Mouse (Mus musculus): ENCODE measurements around the gene Scnm1. TPM values are rescaled to one million over a fixed set of nuclear protein-coding genes. Genes with fewer than 3 reads are reported as not detected.
A peak's percentile ranks its signal among the peaks of the same experiment; 100 is the strongest.
"Not testable (repeated sequence)": the region's sequence is repeated elsewhere in the genome, so short reads cannot be mapped to it uniquely, and the experiment has no call there.

Gene Scnm1
- polyA plus RNA-seq, 1 experiment, result 130 TPM

DNA sequence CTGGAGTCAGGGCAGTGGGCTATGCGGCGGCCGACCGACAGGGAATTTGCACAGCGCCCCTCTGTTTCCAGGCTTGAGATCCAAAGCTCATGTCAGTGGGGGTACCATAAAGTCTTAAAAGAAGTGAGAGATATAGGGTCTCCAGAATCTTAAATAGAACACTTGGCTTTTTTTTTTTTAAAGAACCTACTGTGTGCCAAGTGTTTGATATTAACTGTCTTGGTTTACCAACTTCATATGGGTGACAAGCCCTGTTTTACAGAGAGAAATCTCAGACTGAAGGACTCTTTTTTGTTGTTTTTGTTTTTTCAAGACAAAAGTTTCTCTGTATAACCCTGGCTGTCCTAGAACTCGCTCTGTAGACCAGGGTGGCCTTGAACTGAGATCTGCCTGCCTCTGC lies 7.0 kb upstream of the Scnm1 start:
- TF ChIP-seq POLR2A (IDR thresholded peaks at IDR 0.05; ENCODE audit: borderline replicate concordance, control insufficient read depth, low read depth, low read length) (no peak), CTCF (IDR thresholded peaks at IDR 0.05; ENCODE audit: control insufficient read depth, insufficient read depth, low read length) (no peak)
- Histone ChIP-seq H3K27ac (ENCODE audit: control insufficient read depth, insufficient read depth, low read depth, low read length, poor library complexity) (peak overlapping the region; percentile 96), H3K4me1 (ENCODE audit: control insufficient read depth, insufficient read depth, low read length) (peaks cover 3% of the 10 kb centered on the region), H3K4me3 (replicated peaks; ENCODE audit: control insufficient read depth, low read depth, low read length) (peak overlapping the region; percentile 81)
- 88% methylated on average over 6 of the region's 6 CpGs for WGBS

DNA sequence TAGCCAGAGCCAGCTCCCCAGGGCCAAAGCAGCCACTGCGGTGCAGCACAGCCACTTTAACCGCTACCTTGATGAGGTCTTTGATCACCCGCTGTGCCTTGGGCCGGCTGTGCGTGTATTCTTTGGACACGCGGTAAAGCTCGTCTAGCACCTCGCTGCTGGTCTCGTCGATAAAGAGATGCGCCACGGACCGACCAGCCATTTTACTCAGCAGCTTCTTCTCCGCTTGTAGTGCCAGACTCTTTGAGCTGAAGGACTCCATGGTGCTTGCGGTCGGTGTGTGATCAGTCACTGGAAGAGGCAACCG lies 6.4 kb upstream of the Scnm1 start:
- WGBS, result 78% methylated on average over 18 of the region's 18 CpGs
- TF ChIP-seq CTCF (IDR thresholded peaks at IDR 0.05; ENCODE audit: control insufficient read depth, insufficient read depth, low read length) (no peak), POLR2A (IDR thresholded peaks at IDR 0.05; ENCODE audit: borderline replicate concordance, control insufficient read depth, low read depth, low read length) (0 out of 2 replicates have a peak, but pooled peaks have one; percentile 12)
- H3K27ac ChIP-seq (ENCODE audit: control insufficient read depth, insufficient read depth, low read depth, low read length, poor library complexity), result peak overlapping the region; percentile 74

GRCm38 (mm10) chr3:95139586-95140288 lies 5.9 kb upstream of the Scnm1 start:
- TF ChIP-seq POLR2A (IDR thresholded peaks at IDR 0.05; ENCODE audit: borderline replicate concordance, control insufficient read depth, low read depth, low read length) (no peak), CTCF (IDR thresholded peaks at IDR 0.05; ENCODE audit: control insufficient read depth, insufficient read depth, low read length) (no peak)
- Histone ChIP-seq H3K4me1 (ENCODE audit: control insufficient read depth, insufficient read depth, low read length) (peaks cover 3% of the 10 kb centered on the region), H3K4me3 (replicated peaks; ENCODE audit: control insufficient read depth, low read depth, low read length) (peak overlapping the region; percentile 63), H3K27ac (ENCODE audit: control insufficient read depth, insufficient read depth, low read depth, low read length, poor library complexity) (peak overlapping the region; percentile 74; the same call in 1 of the 2 replicates)
- WGBS, result 53% methylated on average over 25 of the region's 25 CpGs

More for the DNA sequence above, 6.4 kb upstream of the Scnm1 start:
- H3K4me3 ChIP-seq (replicated peaks; ENCODE audit: control insufficient read depth, low read depth, low read length), result peak overlapping the region; percentile 63
- H3K4me1 ChIP-seq (ENCODE audit: control insufficient read depth, insufficient read depth, low read length), result peaks cover 3% of the 10 kb centered on the region

GRCm38 (mm10) chr3:95136336-95136735 lies 2.5 kb upstream of the Scnm1 start:
- Histone ChIP-seq H3K4me1 (ENCODE audit: control insufficient read depth, insufficient read depth, low read length) (peaks cover 5% of the 10 kb centered on the region), H3K4me3 (replicated peaks; ENCODE audit: control insufficient read depth, low read depth, low read length) (no peak overlapping the region), H3K27ac (ENCODE audit: control insufficient read depth, insufficient read depth, low read depth, low read length, poor library complexity) (peak overlapping the region; percentile 73; the same call in 1 of the 2 replicates)
- TF ChIP-seq POLR2A (IDR thresholded peaks at IDR 0.05; ENCODE audit: borderline replicate concordance, control insufficient read depth, low read depth, low read length) (no peak), CTCF (IDR thresholded peaks at IDR 0.05; ENCODE audit: control insufficient read depth, insufficient read depth, low read length) (no peak)
- 11% methylated on average over 3 of the region's 3 CpGs for WGBS

DNA sequence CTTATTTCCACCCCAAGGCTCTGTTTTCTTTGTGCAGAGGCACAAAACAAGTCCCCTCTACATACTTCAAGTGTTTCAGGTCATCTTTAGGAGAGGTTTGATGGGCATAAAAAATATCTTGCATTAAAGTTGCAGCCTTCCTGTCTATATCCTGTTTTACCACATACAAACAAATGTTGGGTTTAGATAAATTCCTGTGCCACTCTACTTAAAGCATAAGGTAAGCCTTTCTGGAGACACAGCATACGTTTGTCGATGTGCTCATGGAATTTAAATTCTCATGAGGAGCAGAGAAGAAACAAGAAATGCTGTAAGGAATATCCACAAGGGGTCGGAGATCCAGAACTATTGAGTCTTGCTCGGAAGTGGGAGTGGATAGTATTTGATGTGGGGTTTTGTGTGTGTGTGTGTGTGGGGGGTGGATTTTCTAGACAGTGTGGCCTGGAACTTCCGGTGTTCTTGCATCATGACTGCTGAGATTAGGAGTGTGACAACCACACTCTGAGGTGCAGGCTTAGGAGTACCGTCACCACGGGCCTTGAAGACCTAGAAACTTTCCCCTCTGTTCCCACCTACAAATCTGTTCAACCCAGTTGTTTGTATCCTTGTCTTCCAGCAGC lies 1.7 kb upstream of the Scnm1 start:
- Histone ChIP-seq H3K4me1 (ENCODE audit: control insufficient read depth, insufficient read depth, low read length) (peaks cover 4% of the 10 kb centered on the region), H3K4me3 (replicated peaks; ENCODE audit: control insufficient read depth, low read depth, low read length) (peak overlapping the region; percentile 44), H3K27ac (ENCODE audit: control insufficient read depth, insufficient read depth, low read depth, low read length, poor library complexity) (peak overlapping the region; percentile 73; the same call in 1 of the 2 replicates)
- no peak for TF ChIP-seq POLR2A (IDR thresholded peaks at IDR 0.05; ENCODE audit: borderline replicate concordance, control insufficient read depth, low read depth, low read length)
- no peak for TF ChIP-seq CTCF (IDR thresholded peaks at IDR 0.05; ENCODE audit: control insufficient read depth, insufficient read depth, low read length)
- 6% methylated on average over 7 of the region's 7 CpGs for WGBS

DNA sequence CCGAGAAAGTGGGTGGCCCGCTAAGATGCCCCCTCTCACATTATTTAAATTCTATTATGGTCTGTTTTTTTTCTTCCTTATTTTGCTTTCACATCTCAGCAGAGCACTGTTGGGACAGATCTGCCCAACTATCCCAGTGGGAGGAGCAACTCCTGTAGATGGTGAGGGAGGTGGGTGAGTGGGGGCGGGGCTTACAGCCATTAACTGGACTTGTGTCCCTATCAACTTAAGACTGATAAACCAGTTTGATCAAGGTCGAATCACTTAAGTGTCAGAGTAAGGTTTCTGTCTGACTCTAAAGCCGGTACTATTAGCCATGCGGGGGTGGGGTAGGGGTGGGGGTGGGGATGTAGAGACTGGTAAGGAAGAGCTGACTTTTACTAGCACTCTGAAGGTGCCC lies 1.2 kb upstream of the Scnm1 start:
- TF ChIP-seq CTCF (IDR thresholded peaks at IDR 0.05; ENCODE audit: control insufficient read depth, insufficient read depth, low read length) (no peak), POLR2A (IDR thresholded peaks at IDR 0.05; ENCODE audit: borderline replicate concordance, control insufficient read depth, low read depth, low read length) (no peak)
- Histone ChIP-seq H3K27ac (ENCODE audit: control insufficient read depth, insufficient read depth, low read depth, low read length, poor library complexity) (peak overlapping the region; percentile 49; the same call in 1 of the 2 replicates), H3K4me1 (ENCODE audit: control insufficient read depth, insufficient read depth, low read length) (peaks cover 4% of the 10 kb centered on the region), H3K4me3 (replicated peaks; ENCODE audit: control insufficient read depth, low read depth, low read length) (peak overlapping the region; percentile 36)
- 0% methylated on average over 6 of the region's 6 CpGs for WGBS

DNA sequence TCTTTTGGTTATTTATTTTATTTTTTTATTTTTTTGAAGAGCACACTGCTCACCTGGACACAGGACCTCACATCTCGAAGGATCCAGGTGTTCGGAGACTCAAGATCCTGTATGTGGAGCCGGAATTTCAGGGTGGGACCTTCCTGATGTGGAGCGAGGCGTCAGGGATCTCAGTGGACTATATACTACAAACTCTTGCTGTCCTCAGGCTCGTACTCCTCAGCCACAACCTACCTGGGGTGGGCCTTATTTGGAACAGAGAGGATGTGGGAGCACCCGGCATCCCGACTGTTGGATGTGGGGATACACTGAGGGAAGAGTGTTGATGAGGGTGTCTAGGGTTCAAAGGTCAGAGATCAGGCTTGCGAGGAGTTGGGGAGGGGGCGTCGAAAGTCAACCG lies 322 bp upstream of the Scnm1 start:
- WGBS, result no CpG with 5 or more reads among the region's 12 CpGs
- not testable (repeated sequence) for H3K4me1 ChIP-seq (ENCODE audit: control insufficient read depth, insufficient read depth, low read length); H3K4me3 ChIP-seq (replicated peaks; ENCODE audit: control insufficient read depth, low read depth, low read length); H3K27ac ChIP-seq (ENCODE audit: control insufficient read depth, insufficient read depth, low read depth, low read length, poor library complexity)

GRCm38 (mm10) chr3:95133176-95133575 lies 635 bp downstream of the Scnm1 start:
- Histone ChIP-seq H3K4me3 (replicated peaks; ENCODE audit: control insufficient read depth, low read depth, low read length) (peak overlapping the region; percentile 75), H3K27ac (ENCODE audit: control insufficient read depth, insufficient read depth, low read depth, low read length, poor library complexity) (peak overlapping the region; percentile 25; the same call in 1 of the 2 replicates), H3K4me1 (ENCODE audit: control insufficient read depth, insufficient read depth, low read length) (peaks cover 4% of the 10 kb centered on the region)
- WGBS, result 58% methylated on average over 11 of the region's 11 CpGs
- no peak for TF ChIP-seq POLR2A (IDR thresholded peaks at IDR 0.05; ENCODE audit: borderline replicate concordance, control insufficient read depth, low read depth, low read length)
- TF ChIP-seq CTCF (IDR thresholded peaks at IDR 0.05; ENCODE audit: control insufficient read depth, insufficient read depth, low read length), result no peak

GRCm38 (mm10) chr3:95132389-95132788 lies 1.4 kb downstream of the Scnm1 start:
- WGBS, result 82% methylated on average over 2 of the region's 2 CpGs

More at GRCm38 (mm10) chr3:95132389-95132788, 1.4 kb downstream of the Scnm1 start:
- H3K27ac ChIP-seq (ENCODE audit: control insufficient read depth, insufficient read depth, low read depth, low read length, poor library complexity); H3K4me3 ChIP-seq (replicated peaks; ENCODE audit: control insufficient read depth, low read depth, low read length); H3K4me1 ChIP-seq (ENCODE audit: control insufficient read depth, insufficient read depth, low read length): not testable (repeated sequence)
